Mouse (Mus musculus): ENCODE data around the gene Gm42906. TPM values are rescaled to one million over a fixed set of nuclear protein-coding genes. Genes with fewer than 3 reads are reported as not detected.

Gene Gm42906
- polyA plus RNA-seq, 1 experiment from 2014 or later: not detected

- peak overlapping the region; percentile 50; the same call in 1 of the 2 replicates for H3K27ac ChIP-seq (ENCODE audit: low read length)
Measured at GRCm38 (mm10) chr5:151154780-151155179, 273.2 kb downstream of the Gm42906 start.

GRCm38 (mm10) chr5:151154030-151154429, 273.9 kb downstream of the Gm42906 start:
- peaks cover 9% of the 10 kb centered on the region for H3K4me1 ChIP-seq (ENCODE audit: control insufficient read depth, insufficient read depth, low read length)
- H3K36me3 ChIP-seq (ENCODE audit: control insufficient read depth, insufficient read depth): no peaks in the 10 kb centered on the region
- 69% methylated on average over 4 of the region's 4 CpGs for WGBS
- H3K27me3 ChIP-seq (ENCODE audit: control insufficient read depth, insufficient read depth, low read length): no peaks in the 10 kb centered on the region
- H3K4me2 ChIP-seq (ENCODE audit: low read depth, low read length): no peak overlapping the region
- H3K9ac ChIP-seq (ENCODE audit: low read length): no peak overlapping the region
- H3K4me3 ChIP-seq (ENCODE audit: low read length): no peak overlapping the region
- no peaks in the 10 kb centered on the region for H3K9me3 ChIP-seq (replicated peaks; ENCODE audit: control insufficient read depth, low read length)
- ATAC-seq (replicated peaks; ENCODE audit: extremely low read depth, insufficient read depth, low FRiP score): no peak
- H3K27ac ChIP-seq (ENCODE audit: low read length): no peak overlapping the region

More at GRCm38 (mm10) chr5:151154780-151155179, 273.2 kb downstream of the Gm42906 start:
- Histone ChIP-seq H3K9ac (ENCODE audit: low read length) (no peak overlapping the region), H3K36me3 (ENCODE audit: control insufficient read depth, insufficient read depth) (no peaks in the 10 kb centered on the region), H3K4me3 (ENCODE audit: low read length) (no peak overlapping the region), H3K27me3 (ENCODE audit: control insufficient read depth, insufficient read depth, low read length) (no peaks in the 10 kb centered on the region), H3K9me3 (replicated peaks; ENCODE audit: control insufficient read depth, low read length) (no peaks in the 10 kb centered on the region), H3K4me2 (ENCODE audit: low read depth, low read length) (no peak overlapping the region), H3K4me1 (ENCODE audit: control insufficient read depth, insufficient read depth, low read length) (peaks cover 9% of the 10 kb centered on the region)
- 29% methylated on average over 3 of the region's 3 CpGs for WGBS
- ATAC-seq (replicated peaks; ENCODE audit: extremely low read depth, insufficient read depth, low FRiP score): no peak; the same call in 1 of the 2 replicates

GRCm38 (mm10) chr5:151151549-151151948, 276.4 kb downstream of the Gm42906 start:
- Histone ChIP-seq H3K27me3 (ENCODE audit: control insufficient read depth, insufficient read depth, low read length) (no peaks in the 10 kb centered on the region), H3K4me1 (ENCODE audit: control insufficient read depth, insufficient read depth, low read length) (peaks cover 8% of the 10 kb centered on the region), H3K4me3 (ENCODE audit: low read length) (no peak overlapping the region), H3K27ac (ENCODE audit: low read length) (no peak overlapping the region), H3K9ac (ENCODE audit: low read length) (no peak overlapping the region), H3K36me3 (ENCODE audit: control insufficient read depth, insufficient read depth) (no peaks in the 10 kb centered on the region), H3K4me2 (ENCODE audit: low read depth, low read length) (no peak overlapping the region), H3K9me3 (replicated peaks; ENCODE audit: control insufficient read depth, low read length) (no peaks in the 10 kb centered on the region)
- no peak for ATAC-seq (replicated peaks; ENCODE audit: extremely low read depth, insufficient read depth, low FRiP score)
- WGBS: 82% methylated on average over 9 of the region's 9 CpGs

GRCm38 (mm10) chr5:151149509-151149908, 278.5 kb downstream of the Gm42906 start:
- 62% methylated on average over 8 of the region's 8 CpGs for WGBS
- no peak for ATAC-seq (replicated peaks; ENCODE audit: extremely low read depth, insufficient read depth, low FRiP score)
- H3K4me3 ChIP-seq (ENCODE audit: low read length): no peak overlapping the region
- H3K9me3 ChIP-seq (replicated peaks; ENCODE audit: control insufficient read depth, low read length): no peaks in the 10 kb centered on the region
- no peak overlapping the region for H3K4me2 ChIP-seq (ENCODE audit: low read depth, low read length)
- H3K27ac ChIP-seq (ENCODE audit: low read length): no peak overlapping the region
- H3K9ac ChIP-seq (ENCODE audit: low read length): no peak overlapping the region
- no peaks in the 10 kb centered on the region for H3K27me3 ChIP-seq (ENCODE audit: control insufficient read depth, insufficient read depth, low read length)
- no peaks in the 10 kb centered on the region for H3K36me3 ChIP-seq (ENCODE audit: control insufficient read depth, insufficient read depth)
- H3K4me1 ChIP-seq (ENCODE audit: control insufficient read depth, insufficient read depth, low read length): peaks cover under 1% of the 10 kb centered on the region; the same call in 1 of the 2 replicates

GRCm38 (mm10) chr5:151148079-151148478, 279.9 kb downstream of the Gm42906 start:
- no peak overlapping the region for H3K4me2 ChIP-seq (ENCODE audit: low read depth, low read length)
- H3K36me3 ChIP-seq (ENCODE audit: control insufficient read depth, insufficient read depth): no peaks in the 10 kb centered on the region
- 82% methylated on average over 4 of the region's 4 CpGs for WGBS
- H3K27ac ChIP-seq (ENCODE audit: low read length): no peak overlapping the region
- no peak overlapping the region for H3K9ac ChIP-seq (ENCODE audit: low read length)
- H3K4me1 ChIP-seq (ENCODE audit: control insufficient read depth, insufficient read depth, low read length): peaks cover 4% of the 10 kb centered on the region
- no peaks in the 10 kb centered on the region for H3K9me3 ChIP-seq (replicated peaks; ENCODE audit: control insufficient read depth, low read length)
- H3K27me3 ChIP-seq (ENCODE audit: control insufficient read depth, insufficient read depth, low read length): no peaks in the 10 kb centered on the region
- no peak for ATAC-seq (replicated peaks; ENCODE audit: extremely low read depth, insufficient read depth, low FRiP score)
- no peak overlapping the region for H3K4me3 ChIP-seq (ENCODE audit: low read length)

- Histone ChIP-seq H3K4me3 (ENCODE audit: low read length) (no peak overlapping the region), H3K9me3 (replicated peaks; ENCODE audit: control insufficient read depth, low read length) (no peaks in the 10 kb centered on the region), H3K4me1 (ENCODE audit: control insufficient read depth, insufficient read depth, low read length) (peaks cover 16% of the 10 kb centered on the region), H3K27me3 (ENCODE audit: control insufficient read depth, insufficient read depth, low read length) (no peaks in the 10 kb centered on the region), H3K36me3 (ENCODE audit: control insufficient read depth, insufficient read depth) (no peaks in the 10 kb centered on the region), H3K27ac (ENCODE audit: low read length) (no peak overlapping the region), H3K4me2 (ENCODE audit: low read depth, low read length) (no peak overlapping the region), H3K9ac (ENCODE audit: low read length) (no peak overlapping the region)
- 80% methylated on average over 5 of the region's 5 CpGs for WGBS
- ATAC-seq (replicated peaks; ENCODE audit: extremely low read depth, insufficient read depth, low FRiP score): no peak
Measured at GRCm38 (mm10) chr5:151145807-151146206, 282.2 kb downstream of the Gm42906 start.

GRCm38 (mm10) chr5:151143955-151144354, 284.0 kb downstream of the Gm42906 start:
- 75% methylated on average over 5 of the region's 5 CpGs for WGBS
- Histone ChIP-seq H3K4me3 (ENCODE audit: low read length) (no peak overlapping the region), H3K36me3 (ENCODE audit: control insufficient read depth, insufficient read depth) (no peaks in the 10 kb centered on the region), H3K4me1 (ENCODE audit: control insufficient read depth, insufficient read depth, low read length) (peaks cover 16% of the 10 kb centered on the region), H3K4me2 (ENCODE audit: low read depth, low read length) (no peak overlapping the region), H3K27ac (ENCODE audit: low read length) (no peak overlapping the region), H3K9ac (ENCODE audit: low read length) (no peak overlapping the region), H3K27me3 (ENCODE audit: control insufficient read depth, insufficient read depth, low read length) (no peaks in the 10 kb centered on the region), H3K9me3 (replicated peaks; ENCODE audit: control insufficient read depth, low read length) (no peaks in the 10 kb centered on the region)
- ATAC-seq (replicated peaks; ENCODE audit: extremely low read depth, insufficient read depth, low FRiP score): no peak

GRCm38 (mm10) chr5:151142671-151143601, 285.0 kb downstream of the Gm42906 start:
- 33% methylated on average over 11 of the region's 11 CpGs for WGBS
- H3K4me2 ChIP-seq (ENCODE audit: low read depth, low read length): no peak overlapping the region

GRCm38 (mm10) chr5:151142241-151142640, 285.7 kb downstream of the Gm42906 start:
- H3K9ac ChIP-seq (ENCODE audit: low read length): no peak overlapping the region
- H3K36me3 ChIP-seq (ENCODE audit: control insufficient read depth, insufficient read depth): no peaks in the 10 kb centered on the region
- H3K4me3 ChIP-seq (ENCODE audit: low read length): no peak overlapping the region
- peaks cover 20% of the 10 kb centered on the region for H3K4me1 ChIP-seq (ENCODE audit: control insufficient read depth, insufficient read depth, low read length)
- no peaks in the 10 kb centered on the region for H3K27me3 ChIP-seq (ENCODE audit: control insufficient read depth, insufficient read depth, low read length)
- H3K4me2 ChIP-seq (ENCODE audit: low read depth, low read length): no peak overlapping the region
- peak overlapping the region; percentile 71; the same call in 1 of the 2 replicates for H3K27ac ChIP-seq (ENCODE audit: low read length)
- no peaks in the 10 kb centered on the region for H3K9me3 ChIP-seq (replicated peaks; ENCODE audit: control insufficient read depth, low read length)
- WGBS: 31% methylated on average over 5 of the region's 5 CpGs
- ATAC-seq (replicated peaks; ENCODE audit: extremely low read depth, insufficient read depth, low FRiP score): 0 out of 2 replicates have a peak, but pooled peaks have one; percentile 26

More at GRCm38 (mm10) chr5:151142671-151143601, 285.0 kb downstream of the Gm42906 start:
- Histone ChIP-seq H3K36me3 (ENCODE audit: control insufficient read depth, insufficient read depth) (no peaks in the 10 kb centered on the region), H3K9me3 (replicated peaks; ENCODE audit: control insufficient read depth, low read length) (no peaks in the 10 kb centered on the region), H3K27me3 (ENCODE audit: control insufficient read depth, insufficient read depth, low read length) (no peaks in the 10 kb centered on the region), H3K9ac (ENCODE audit: low read length) (peak overlapping the region; percentile 52), H3K4me3 (ENCODE audit: low read length) (no peak overlapping the region), H3K27ac (ENCODE audit: low read length) (peak overlapping the region; percentile 71), H3K4me1 (ENCODE audit: control insufficient read depth, insufficient read depth, low read length) (peaks cover 19% of the 10 kb centered on the region)
- peak; percentile 54; the same call in 1 of the 2 replicates for ATAC-seq (replicated peaks; ENCODE audit: extremely low read depth, insufficient read depth, low FRiP score)
